Mouse (Mus musculus) limb, embryonic 12.5 days (tissue): ENCODE measurements around the gene Odf4. TPM values are rescaled to one million over a fixed set of nuclear protein-coding genes. Genes with fewer than 3 reads are reported as not detected.

ENCODE experiments used
- ATAC-seq: fragments of 200-750 bp; cut with Nextera tagmentation; 2 replicates; pipeline ENCODE4 v1.8.0; 2017; ENCODE audit warnings: low read depth, moderate TSS enrichment; ENCODE audit not compliant: insufficient number of reproducible peaks, insufficient read depth, low FRiP score, low TSS enrichment
- H3K27ac ChIP-seq: fragments of 300-500 bp; sonication (generic); 2 replicates; pipeline ENCODE4 v1.5.1; 2016; ENCODE audit warnings: mild to moderate bottlenecking, moderate library complexity
- H3K27me3 ChIP-seq: fragments of 300-500 bp; sonication (generic); 2 replicates; pipeline ENCODE4 v1.6.1; 2016; ENCODE audit warnings: mild to moderate bottlenecking, moderate library complexity
- H3K36me3 ChIP-seq: fragments of 300-500 bp; sonication (generic); 2 replicates; pipeline ENCODE4 v1.6.1; 2016; ENCODE audit warnings: mild to moderate bottlenecking, moderate library complexity
- H3K4me1 ChIP-seq: fragments of 300-500 bp; sonication (generic); replicated peaks from 2 replicates; pipeline ENCODE4 v1.6.1; 2016
- H3K4me2 ChIP-seq: fragments of 300-500 bp; sonication (generic); 2 replicates; pipeline ENCODE4 v1.6.1; 2016; ENCODE audit warnings: mild to moderate bottlenecking, moderate library complexity
- H3K4me3 ChIP-seq: fragments of 300-500 bp; sonication (generic); replicated peaks from 2 replicates; pipeline ENCODE4 v1.5.1; 2016; ENCODE audit warnings: mild to moderate bottlenecking
- H3K9ac ChIP-seq: fragments of 300-500 bp; sonication (generic); replicated peaks from 2 replicates; pipeline ENCODE4 v1.6.1; 2016; ENCODE audit warnings: mild to moderate bottlenecking, moderate library complexity
- H3K9me3 ChIP-seq: fragments of 300-500 bp; sonication (generic); 2 replicates; pipeline ENCODE4 v1.6.1; 2016; ENCODE audit warnings: mild to moderate bottlenecking, moderate library complexity
- WGBS: fragments of 180-500 bp; shearing (Covaris S2); methylation state at CpG from one replicate; pipeline ENCODE4 v1.1.7; 2016; 5-methylcytosine and 5-hydroxymethylcytosine counted together
- polyA plus RNA-seq: library from polyadenylated mRNA; unstranded; fragments of >200 nt; fragmentation: Nextera tagmentation; extraction: Ambion mirVana; gene quantifications from 2 replicates; pipeline ENCODE4 v1.2.1, GENCODE M21; 2016

Gene Odf4
- polyA plus RNA-seq, 1 experiment from 2014 or later: not detected

DNA sequence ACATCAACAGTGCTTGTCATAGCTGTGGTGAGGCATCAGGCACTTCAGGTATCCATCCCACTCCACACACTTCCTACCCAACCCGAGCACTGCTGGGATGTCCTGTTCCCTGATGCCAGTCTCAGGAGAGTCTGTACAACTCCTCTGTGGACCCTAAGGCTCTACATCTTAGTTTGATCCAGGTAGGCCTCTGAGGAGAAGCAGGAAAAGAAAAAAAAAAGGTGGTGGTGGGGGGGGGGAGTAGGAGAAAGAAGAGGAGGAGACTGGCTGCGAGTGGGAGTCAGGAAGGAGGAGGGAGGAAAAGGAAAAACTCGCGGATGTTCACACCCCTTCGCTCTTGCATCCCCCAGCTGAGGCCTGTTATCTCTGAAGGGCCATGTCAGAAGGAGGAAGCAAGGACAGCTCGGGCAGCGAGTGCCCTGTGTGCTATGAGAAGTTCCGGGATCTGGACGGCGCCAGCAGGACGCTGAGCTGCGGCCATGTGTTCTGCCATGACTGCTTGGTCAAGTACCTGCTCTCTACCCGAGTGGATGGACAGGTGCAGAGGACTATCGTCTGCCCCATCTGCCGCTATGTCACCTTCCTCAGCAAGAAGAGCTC is 34.5 kb downstream of the Odf4 start:
- no peaks in the 10 kb centered on the region for H3K4me1 ChIP-seq
- no peak overlapping the region for H3K4me3 ChIP-seq
- WGBS: 78% methylated on average over 15 of the region's 15 CpGs
- no peaks in the 10 kb centered on the region for H3K9me3 ChIP-seq
- no peak overlapping the region for H3K9ac ChIP-seq
- peaks cover 12% of the 10 kb centered on the region; the same call in 1 of the 2 replicates for H3K27me3 ChIP-seq
- ATAC-seq: no peak
- no peaks in the 10 kb centered on the region for H3K36me3 ChIP-seq
- H3K27ac ChIP-seq: no peak overlapping the region
- no peak overlapping the region for H3K4me2 ChIP-seq

DNA sequence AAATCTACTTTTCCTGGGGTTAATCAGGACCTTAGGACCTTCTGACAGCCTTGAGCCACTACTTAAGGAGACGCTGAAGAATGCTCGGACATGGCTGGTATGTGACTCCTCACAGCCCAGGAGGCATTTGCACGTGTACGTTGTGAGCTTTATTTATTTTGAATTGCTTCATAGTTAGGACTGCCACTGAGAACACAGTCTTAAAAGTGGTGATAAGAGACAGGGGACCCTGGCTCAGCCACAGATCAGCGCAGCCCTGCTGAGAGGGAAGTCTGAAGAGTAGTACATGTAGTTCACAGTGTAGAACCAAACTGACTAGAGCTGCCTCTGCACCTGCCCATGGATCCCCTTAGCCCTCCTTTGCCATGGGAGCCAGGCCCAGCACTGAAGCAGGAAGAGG is 35.1 kb downstream of the Odf4 start:
- 84% methylated on average over 5 of the region's 5 CpGs for WGBS
- no peaks in the 10 kb centered on the region for H3K9me3 ChIP-seq
- no peak overlapping the region for H3K4me3 ChIP-seq
- H3K27me3 ChIP-seq: peaks cover 12% of the 10 kb centered on the region; the same call in 1 of the 2 replicates
- no peaks in the 10 kb centered on the region for H3K4me1 ChIP-seq
- H3K9ac ChIP-seq: no peak overlapping the region
- H3K36me3 ChIP-seq: no peaks in the 10 kb centered on the region
- H3K4me2 ChIP-seq: no peak overlapping the region
- H3K27ac ChIP-seq: no peak overlapping the region
- ATAC-seq: no peak

GRCm38 (mm10) chr11:68890625-68891024 is 36.3 kb downstream of the Odf4 start:
- Histone ChIP-seq H3K4me3 (no peak overlapping the region), H3K4me2 (no peak overlapping the region), H3K9me3 (no peaks in the 10 kb centered on the region), H3K36me3 (no peaks in the 10 kb centered on the region), H3K4me1 (no peaks in the 10 kb centered on the region), H3K9ac (no peak overlapping the region), H3K27me3 (peaks cover 12% of the 10 kb centered on the region; the same call in 1 of the 2 replicates), H3K27ac (no peak overlapping the region)
- ATAC-seq: no peak
- WGBS: 51% methylated on average over 2 of the region's 2 CpGs

DNA sequence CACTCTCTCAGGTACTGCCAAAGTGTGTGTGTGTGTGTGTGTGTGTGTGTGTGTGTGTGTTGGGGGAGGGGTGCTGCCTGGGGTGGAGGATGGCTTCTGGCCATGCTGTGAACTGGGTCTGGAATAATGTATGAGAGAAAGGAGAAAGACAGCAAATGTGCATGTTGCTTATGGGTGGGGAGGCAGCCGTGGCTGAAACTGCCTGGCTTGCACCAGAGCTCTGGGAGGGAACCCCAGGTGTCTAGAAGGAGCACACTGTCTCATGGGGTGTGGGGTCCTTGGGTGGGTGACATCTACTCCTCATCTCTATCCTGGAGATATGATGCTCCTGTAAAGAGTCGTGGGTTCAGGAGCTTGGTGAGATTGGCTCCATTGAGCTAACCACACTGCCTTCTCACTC is 38.2 kb downstream of the Odf4 start:
- Histone ChIP-seq H3K36me3 (no peaks in the 10 kb centered on the region), H3K4me3 (no peak overlapping the region), H3K4me1 (no peaks in the 10 kb centered on the region), H3K27ac (no peak overlapping the region), H3K27me3 (peaks cover 12% of the 10 kb centered on the region; the same call in 1 of the 2 replicates), H3K9ac (no peak overlapping the region), H3K9me3 (no peaks in the 10 kb centered on the region), H3K4me2 (no peak overlapping the region)
- WGBS: 60% methylated on average over 2 of the region's 2 CpGs
- ATAC-seq: no peak

- Histone ChIP-seq H3K4me1 (no peaks in the 10 kb centered on the region), H3K36me3 (no peaks in the 10 kb centered on the region), H3K4me2 (no peak within 1 kb of the TSS), H3K9ac (no peak within 1 kb of the TSS), H3K4me3 (no peak within 1 kb of the TSS), H3K9me3 (no peaks in the 10 kb centered on the region), H3K27me3 (peaks cover 12% of the 10 kb centered on the region; the same call in 1 of the 2 replicates), H3K27ac (no peak within 1 kb of the TSS)
- ATAC-seq: no peak
- 35% methylated on average over 6 of the region's 6 CpGs for WGBS
Observed at GRCm38 (mm10) chr11:68888253-68888652, 38.6 kb downstream of the Odf4 start, which contains the start of gene Rnf222. Gene Rnf222, plus strand, starts transcription at chr11:68888553.

DNA sequence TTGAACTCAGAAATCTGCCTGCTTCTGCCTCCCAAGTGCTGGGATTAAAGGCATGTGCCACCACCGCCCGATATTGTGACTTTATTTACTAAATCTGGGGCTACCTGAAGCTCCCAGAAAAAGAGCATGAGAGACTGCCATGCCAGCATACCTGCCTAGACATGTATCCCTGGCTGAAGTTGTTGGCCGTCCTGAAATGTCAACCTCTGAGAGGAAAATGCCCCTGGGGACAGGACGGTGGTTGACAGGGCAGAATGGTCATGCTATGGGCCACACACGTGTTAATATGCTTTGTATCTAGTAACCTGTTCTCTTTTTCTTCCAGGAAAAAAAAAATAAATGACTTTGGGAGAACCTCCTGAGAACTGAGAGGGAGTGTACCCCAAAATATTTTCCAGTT is 40.8 kb downstream of the Odf4 start:
- no peak overlapping the region for H3K4me3 ChIP-seq

DNA sequence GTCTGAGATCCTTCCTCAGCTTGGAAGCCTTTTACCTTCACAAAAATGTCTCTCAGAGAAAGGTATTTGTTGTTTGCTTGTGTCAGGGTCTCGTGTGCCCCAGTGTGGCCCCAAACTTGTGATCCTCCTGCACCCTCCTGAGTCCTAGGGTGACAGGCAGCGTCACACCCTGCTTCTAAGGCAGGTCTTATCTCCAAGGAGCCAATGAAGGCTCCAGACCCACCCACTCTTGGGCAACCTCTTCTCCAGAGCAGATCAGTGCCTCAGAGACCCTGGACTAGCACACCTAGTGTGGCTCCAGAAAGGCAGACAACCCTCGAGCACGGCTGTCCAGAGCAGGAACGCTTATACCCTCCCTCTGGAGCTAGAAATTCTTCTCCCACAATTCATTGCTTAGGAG is 42.5 kb downstream of the Odf4 start:
- ATAC-seq: no peak
- H3K27ac ChIP-seq: no peak overlapping the region
- H3K36me3 ChIP-seq: no peaks in the 10 kb centered on the region
- peaks cover 5% of the 10 kb centered on the region; the same call in 1 of the 2 replicates for H3K27me3 ChIP-seq
- no peak overlapping the region for H3K4me3 ChIP-seq
- 0 out of 2 replicates have a peak, but pooled peaks cover 2% of the 10 kb centered on the region for H3K4me1 ChIP-seq
- H3K4me2 ChIP-seq: no peak overlapping the region
- no peaks in the 10 kb centered on the region for H3K9me3 ChIP-seq
- WGBS: 75% methylated on average over 5 of the region's 5 CpGs
- no peak overlapping the region for H3K9ac ChIP-seq

More for the DNA sequence above, 40.8 kb downstream of the Odf4 start:
- Histone ChIP-seq H3K27ac (no peak overlapping the region), H3K9me3 (no peaks in the 10 kb centered on the region), H3K27me3 (peaks cover 5% of the 10 kb centered on the region; the same call in 1 of the 2 replicates), H3K4me1 (0 out of 2 replicates have a peak, but pooled peaks cover 2% of the 10 kb centered on the region), H3K36me3 (no peaks in the 10 kb centered on the region), H3K9ac (no peak overlapping the region), H3K4me2 (no peak overlapping the region)
- no peak for ATAC-seq
- 75% methylated on average over 5 of the region's 5 CpGs for WGBS

- Histone ChIP-seq H3K4me2 (no peak overlapping the region), H3K27ac (no peak overlapping the region), H3K9me3 (no peaks in the 10 kb centered on the region), H3K9ac (no peak overlapping the region), H3K27me3 (peaks cover 5% of the 10 kb centered on the region; the same call in 1 of the 2 replicates), H3K36me3 (no peaks in the 10 kb centered on the region), H3K4me1 (0 out of 2 replicates have a peak, but pooled peaks cover 2% of the 10 kb centered on the region), H3K4me3 (no peak overlapping the region)
- 78% methylated on average over 2 of the region's 2 CpGs for WGBS
- ATAC-seq: no peak
Observed at GRCm38 (mm10) chr11:68883843-68884242, 43.0 kb downstream of the Odf4 start.

GRCm38 (mm10) chr11:68882107-68882506 is 44.8 kb downstream of the Odf4 start:
- H3K36me3 ChIP-seq: no peaks in the 10 kb centered on the region
- no peak overlapping the region for H3K4me2 ChIP-seq
- no peak for ATAC-seq
- H3K27ac ChIP-seq: no peak overlapping the region
- 25% methylated on average over 14 of the region's 14 CpGs for WGBS
- 0 out of 2 replicates have a peak, but pooled peaks cover 2% of the 10 kb centered on the region for H3K4me1 ChIP-seq
- no peak overlapping the region for H3K4me3 ChIP-seq
- H3K9me3 ChIP-seq: no peaks in the 10 kb centered on the region
- H3K9ac ChIP-seq: no peak overlapping the region
- H3K27me3 ChIP-seq: no peaks in the 10 kb centered on the region

GRCm38 (mm10) chr11:68878811-68879210 is 48.1 kb downstream of the Odf4 start:
- H3K4me2 ChIP-seq: no peak overlapping the region
- WGBS: 86% methylated on average over 5 of the region's 5 CpGs
- no peak for ATAC-seq
- H3K4me3 ChIP-seq: no peak overlapping the region
- H3K9ac ChIP-seq: no peak overlapping the region
- H3K4me1 ChIP-seq: 0 out of 2 replicates have a peak, but pooled peaks cover 2% of the 10 kb centered on the region
- H3K9me3 ChIP-seq: no peaks in the 10 kb centered on the region
- H3K36me3 ChIP-seq: no peaks in the 10 kb centered on the region
- no peak overlapping the region for H3K27ac ChIP-seq
- no peaks in the 10 kb centered on the region for H3K27me3 ChIP-seq

DNA sequence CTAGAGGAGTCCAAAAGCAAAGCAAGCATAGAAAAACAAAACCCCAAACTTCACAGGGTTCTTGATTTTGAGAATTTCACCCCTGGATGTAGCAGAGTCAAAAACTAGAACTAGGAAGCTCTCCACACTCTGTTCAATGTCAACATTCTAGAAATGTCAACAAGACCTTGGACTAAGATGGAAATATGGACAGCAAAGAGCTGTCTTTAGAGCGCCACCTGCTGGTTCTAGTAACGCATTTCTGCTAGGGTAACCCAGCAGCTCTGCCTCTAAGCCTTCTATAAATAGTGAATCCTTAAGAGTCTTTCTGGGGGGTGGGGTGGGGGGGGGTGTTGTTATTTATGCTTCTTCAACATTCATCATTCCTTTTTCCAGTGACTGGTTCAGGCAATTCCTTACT is 52.0 kb downstream of the Odf4 start:
- 0% methylated on average over 2 of the region's 2 CpGs for WGBS

More for the DNA sequence above, 52.0 kb downstream of the Odf4 start:
- Histone ChIP-seq H3K4me1 (peaks cover 4% of the 10 kb centered on the region; the same call in 1 of the 2 replicates), H3K27me3 (no peaks in the 10 kb centered on the region), H3K4me3 (no peak overlapping the region), H3K27ac (no peak overlapping the region), H3K4me2 (no peak overlapping the region), H3K36me3 (no peaks in the 10 kb centered on the region), H3K9me3 (no peaks in the 10 kb centered on the region), H3K9ac (no peak overlapping the region)
- ATAC-seq: no peak
